Mouse (Mus musculus) CD8-positive naive resting alpha-beta T cell, adult 2 months (primary cell): ENCODE measurements at regions not wholly inside any gene's neighbourhood (a gene's known extent, or its start where the extent isn't known, plus 50 kb on each side); places are given as distances from the start of the nearest gene placed in this dataset.

Experiments
- DNase-seq, 2 experiments: peaks; one replicate each; pipeline ENCODE4 v3.0.0; 2022; ENCODE audit warnings: low read depth in 2 of 2, low spot score in 2 of 2

- DNase-seq, result no peak
Measured at GRCm38 (mm10) chr15:63036241-63036640, 808.7 kb downstream of the Gsdmc2 start.

DNA sequence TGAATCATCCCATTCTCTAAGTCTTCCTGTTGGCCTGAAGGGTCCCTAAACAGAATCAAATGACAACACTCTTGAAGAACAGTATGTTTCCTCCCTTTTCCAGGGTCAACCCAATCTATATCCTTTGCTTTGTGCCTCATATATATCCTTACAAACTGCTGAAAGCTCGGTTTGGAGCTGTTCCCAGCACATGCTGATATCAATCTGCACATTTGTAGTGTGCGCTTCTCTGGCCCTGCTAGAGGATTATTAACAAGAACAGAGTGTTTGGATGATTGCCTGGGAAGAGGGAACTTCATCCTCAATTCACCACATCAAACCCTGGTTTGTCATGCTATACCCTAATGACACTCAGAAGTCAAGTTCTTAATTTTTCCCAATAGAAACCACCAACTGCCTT lies 824.2 kb downstream of the Gsdmc2 start:
- DNase-seq, result no peak

GRCm38 (mm10) chr15:63017966-63018365 lies 827.0 kb downstream of the Gsdmc2 start:
- no peak for DNase-seq

- no peak for DNase-seq
Measured at GRCm38 (mm10) chr15:63006471-63007228, 838.3 kb downstream of the Gsdmc2 start.

- no peak for DNase-seq
Measured at GRCm38 (mm10) chr15:62994691-62995090, 850.3 kb downstream of the Gsdmc2 start.

DNA sequence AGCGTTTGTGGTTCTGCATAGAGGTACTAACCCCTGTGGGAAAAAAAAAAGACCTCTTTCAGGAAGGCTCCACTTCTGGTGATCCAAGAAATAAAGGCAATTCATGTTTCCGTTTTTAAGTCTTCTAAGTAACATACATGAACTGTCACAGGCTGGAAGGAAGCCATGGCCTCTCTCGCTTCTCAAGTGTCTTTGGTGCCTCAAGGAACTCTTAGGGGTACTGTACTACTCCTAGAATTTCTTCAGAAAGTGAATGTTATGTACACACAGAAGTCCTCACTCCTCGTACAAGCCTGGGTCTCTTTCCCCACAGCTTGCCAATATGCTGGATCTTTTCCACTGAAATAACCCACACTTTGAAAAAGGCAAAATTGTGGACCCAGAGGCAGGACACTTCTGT lies 858.1 kb downstream of the Gsdmc2 start:
- DNase-seq, result no peak

- no peak for DNase-seq
Measured at GRCm38 (mm10) chr15:62986147-62986546, 858.8 kb downstream of the Gsdmc2 start.

DNA sequence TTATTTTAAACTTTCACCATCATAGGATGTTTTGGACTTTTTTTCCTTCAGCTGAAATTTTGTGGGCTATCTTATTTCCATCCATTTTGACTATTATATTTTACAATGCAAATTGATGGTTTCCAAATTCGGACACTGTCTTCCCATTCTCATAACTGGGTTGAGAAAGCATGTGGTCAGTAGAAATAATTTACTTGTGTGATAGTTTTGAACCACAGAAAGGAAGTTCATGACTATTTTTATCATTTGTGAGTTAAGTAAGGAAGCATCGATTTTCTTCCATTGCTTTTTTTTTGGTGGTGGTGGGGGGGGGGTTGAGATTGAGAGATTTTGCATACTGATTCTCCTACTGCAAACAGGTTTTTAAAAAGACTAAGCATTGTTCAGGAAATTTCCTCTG lies 874.4 kb downstream of the Gsdmc2 start:
- DNase-seq, result no peak

DNA sequence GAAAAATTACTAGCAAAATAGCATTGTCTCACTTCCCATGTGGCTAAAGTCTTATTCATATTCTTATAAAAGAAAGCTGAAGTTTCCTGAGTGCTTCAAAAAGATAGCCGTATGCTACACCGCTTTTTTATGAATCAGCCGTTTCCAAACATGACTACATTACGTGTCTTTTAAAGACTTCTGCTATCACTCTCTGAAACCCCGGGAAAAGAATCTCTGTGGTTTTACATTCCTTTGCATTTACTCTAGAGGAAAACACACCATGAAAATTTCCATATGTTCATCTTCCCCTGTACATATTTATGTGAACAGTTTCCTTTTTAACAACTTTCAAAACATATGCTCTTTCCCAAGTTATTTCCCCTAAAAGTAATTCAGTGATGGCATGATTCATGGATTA lies 882.3 kb downstream of the Gsdmc2 start:
- DNase-seq, result no peak

GRCm38 (mm10) chr15:62960623-62961022 lies 884.4 kb downstream of the Gsdmc2 start:
- DNase-seq, result no peak

GRCm38 (mm10) chr15:62958506-62959330 lies 886.3 kb downstream of the Gsdmc2 start:
- DNase-seq, result no peak

DNA sequence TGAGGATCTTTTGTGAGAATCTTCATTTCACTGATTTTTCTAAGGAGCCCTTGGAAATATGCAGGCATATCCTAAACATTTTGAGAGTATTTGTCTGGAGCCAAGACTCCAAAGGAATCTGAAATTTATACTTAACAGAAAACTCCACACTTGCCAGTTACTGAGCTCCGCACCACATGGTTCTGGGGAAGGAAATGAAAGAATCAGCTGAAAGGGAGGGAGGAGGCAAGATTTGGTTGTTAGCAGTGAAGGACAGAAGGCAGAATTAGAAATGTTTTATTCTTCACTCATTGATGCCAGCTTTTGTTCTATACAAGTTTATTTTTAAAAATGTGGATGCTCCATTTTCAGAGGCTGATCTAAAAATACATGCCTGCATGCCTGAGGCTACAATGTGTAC lies 890.1 kb downstream of the Gsdmc2 start:
- DNase-seq, result no peak

GRCm38 (mm10) chr15:62954322-62954820 lies 890.6 kb downstream of the Gsdmc2 start:
- DNase-seq, result no peak

- DNase-seq, result no peak
Measured at GRCm38 (mm10) chr15:62953215-62953941, 891.6 kb downstream of the Gsdmc2 start.

GRCm38 (mm10) chr15:62952487-62953214 lies 892.3 kb downstream of the Gsdmc2 start:
- DNase-seq, result no peak

GRCm38 (mm10) chr15:62939416-62939815 lies 905.6 kb downstream of the Gsdmc2 start:
- DNase-seq, result no peak

- DNase-seq, result no peak
Measured at GRCm38 (mm10) chr15:62937756-62938155, 907.2 kb downstream of the Gsdmc2 start.

- DNase-seq, result no peak
Measured at GRCm38 (mm10) chr15:62934522-62935189, 910.3 kb downstream of the Gsdmc2 start.

DNA sequence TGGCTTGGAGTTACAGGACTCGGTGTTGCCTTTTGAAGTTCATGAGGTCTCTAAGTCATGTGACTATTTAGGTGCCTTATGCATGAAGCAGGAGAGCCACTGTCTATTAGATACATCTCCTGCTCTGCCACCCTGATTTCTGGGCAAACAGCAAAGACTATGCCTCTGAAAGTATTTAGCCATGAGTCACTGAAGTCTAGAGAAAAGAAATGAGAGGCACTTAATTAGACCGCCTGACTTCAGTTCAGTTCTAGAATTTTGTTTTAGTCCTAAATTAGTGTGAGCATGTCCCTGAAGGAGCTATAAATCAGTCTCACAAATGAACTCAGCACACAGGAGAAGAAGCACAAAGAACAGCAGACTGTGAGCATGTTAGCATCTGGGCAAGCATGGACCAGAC lies 924.5 kb downstream of the Gsdmc2 start:
- no peak for DNase-seq

GRCm38 (mm10) chr15:62919264-62919663 lies 925.7 kb downstream of the Gsdmc2 start:
- DNase-seq, result no peak
